Comparison of ENCODE assay signal across 19 mouse cellular contexts in the genomic region with DNA sequence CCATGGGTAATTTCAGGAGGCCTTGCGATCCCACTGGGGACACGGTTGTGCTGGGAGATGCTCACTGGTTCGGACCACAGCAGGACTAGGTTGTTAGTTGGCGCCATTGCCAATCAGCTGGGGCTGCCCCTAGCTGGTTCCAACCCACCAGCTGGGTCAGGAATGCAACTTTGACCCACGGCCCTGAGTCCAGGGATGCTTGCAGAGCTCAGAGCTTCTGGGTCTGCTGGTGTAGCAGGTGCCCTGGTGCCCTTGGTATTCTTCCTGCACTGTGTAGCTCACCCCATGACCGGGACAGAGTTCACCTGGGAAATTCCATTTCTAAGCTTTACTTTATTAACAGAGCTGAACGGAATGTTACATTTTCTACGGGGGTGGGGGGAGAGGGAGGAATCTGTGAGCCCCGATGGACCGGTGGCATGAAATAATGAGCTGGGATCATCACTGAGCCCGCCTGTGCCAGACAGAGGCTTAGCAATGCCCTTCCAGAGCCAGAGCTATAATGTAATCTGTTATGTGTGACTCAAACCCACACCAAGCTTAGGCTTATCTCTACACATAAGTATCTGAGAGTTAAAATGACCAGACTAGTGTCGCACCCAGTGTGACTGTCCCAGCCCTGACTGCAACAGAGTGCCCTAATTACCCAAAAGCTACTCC.
DNase-seq lines count a peak whose midpoint lies in the region; ATAC-seq lines count a peak whose summit lies in the region.
"Had no signal": no experiment of that assay in that cellular context is flagged by ENCODE, and none has a peak within 500 bp of the region (broad histone marks: within the 10 kb centered on the region; RNA-seq: fewer than 3 reads in every experiment).

No protein-coding gene starts in this region.

- no peak overlapping the region for H3K27ac ChIP-seq in hindbrain, embryonic 16.5 days (ENCODE audit: low read depth, low read length)
- no peak overlapping the region for H3K27ac ChIP-seq in hindbrain, embryonic 10.5 days
- no peak overlapping the region for H3K27ac ChIP-seq in intestine, embryonic 16.5 days (ENCODE audit: low read length)
- H3K27ac ChIP-seq: embryonic facial prominence, embryonic 15.5 days; forebrain, embryonic 12.5 days had no signal

- H3K9me3 ChIP-seq in hindbrain, embryonic 16.5 days (ENCODE audit: control insufficient read depth, low read length) = no peaks in the 10 kb centered on the region
- H3K9me3 ChIP-seq in hindbrain, embryonic 10.5 days = no peaks in the 10 kb centered on the region
- H3K9me3 ChIP-seq in intestine, embryonic 16.5 days (ENCODE audit: control insufficient read depth, low read length) = no peaks in the 10 kb centered on the region
- H3K9me3 ChIP-seq: embryonic facial prominence, embryonic 15.5 days; forebrain, embryonic 12.5 days; heart, embryonic 12.5 days had no signal

- H3K4me3 ChIP-seq in hindbrain, embryonic 16.5 days (ENCODE audit: low read length) = no peak overlapping the region
- H3K4me3 ChIP-seq in hindbrain, embryonic 10.5 days = no peak overlapping the region
- no peak overlapping the region for H3K4me3 ChIP-seq in intestine, embryonic 16.5 days (ENCODE audit: low read length)
- H3K4me3 ChIP-seq: embryonic facial prominence, embryonic 15.5 days; forebrain, embryonic 12.5 days; heart, embryonic 12.5 days had no signal

- no peaks in the 10 kb centered on the region for H3K4me1 ChIP-seq in hindbrain, embryonic 16.5 days (ENCODE audit: control insufficient read depth, insufficient read depth, low read depth, low read length)
- 0 out of 2 replicates have a peak, but pooled peaks cover 6% of the 10 kb centered on the region for H3K4me1 ChIP-seq in hindbrain, embryonic 10.5 days (replicated peaks)
- peaks cover 7% of the 10 kb centered on the region; the same call in 1 of the 2 replicates for H3K4me1 ChIP-seq in intestine, embryonic 16.5 days (ENCODE audit: control insufficient read depth, insufficient read depth, low read length)
- H3K4me1 ChIP-seq: embryonic facial prominence, embryonic 15.5 days had no signal

- H3K36me3 ChIP-seq in hindbrain, embryonic 16.5 days (ENCODE audit: control insufficient read depth, insufficient read depth, low read length) = no peaks in the 10 kb centered on the region
- H3K36me3 ChIP-seq in hindbrain, embryonic 10.5 days = no peaks in the 10 kb centered on the region
- H3K36me3 ChIP-seq in intestine, embryonic 16.5 days (ENCODE audit: control insufficient read depth, insufficient read depth, low read length) = no peaks in the 10 kb centered on the region
- H3K36me3 ChIP-seq: embryonic facial prominence, embryonic 15.5 days; forebrain, embryonic 12.5 days; heart, embryonic 12.5 days had no signal

- DNase-seq in hindbrain, embryonic 10.5 days (ENCODE audit: low spot score) = no peak
- peak; percentile 95 for DNase-seq in kidney, adult 9 months
- DNase-seq in kidney, postnatal 4 days = peak; percentile 41 to 68
- DNase-seq in thymus, postnatal 14 days = no peak
- no peak for DNase-seq in gastrocnemius, postnatal 10 days
- DNase-seq in adrenal gland, adult (ENCODE audit: inconsistent age in 2 of 2, low spot score in 1 of 2) = no peak
- DNase-seq: adrenal gland, postnatal 25 days; B cell, adult 2 months; cerebellum, adult 8-10 months; heart, postnatal 36 days; lung, adult 18-20 months; lung, postnatal 36 days; thymus, adult 2 months had no signal

- 80% methylated on average over 12 of the region's 12 CpGs for WGBS in hindbrain, embryonic 16.5 days
- WGBS in hindbrain, embryonic 10.5 days = 85% methylated on average over 12 of the region's 12 CpGs
- WGBS in intestine, embryonic 16.5 days = 74% methylated on average over 12 of the region's 12 CpGs

- ATAC-seq in hindbrain, embryonic 16.5 days = peak; percentile 40; the same call in 1 of the 2 replicates
- peak; percentile 47 for ATAC-seq in intestine, embryonic 16.5 days
- ATAC-seq: activated CD4-positive, CD25-positive, alpha-beta regulatory T cell, adult 4 months had no signal

- H3K4me2 ChIP-seq in hindbrain, embryonic 16.5 days (ENCODE audit: low read length) = no peak overlapping the region
- no peak overlapping the region for H3K4me2 ChIP-seq in intestine, embryonic 16.5 days (ENCODE audit: low read depth, low read length)
- H3K4me2 ChIP-seq: embryonic facial prominence, embryonic 15.5 days; forebrain, embryonic 12.5 days; heart, embryonic 12.5 days had no signal

- no peaks in the 10 kb centered on the region for H3K27me3 ChIP-seq in hindbrain, embryonic 16.5 days (replicated peaks; ENCODE audit: control insufficient read depth, insufficient read depth, low read length)
- no peaks in the 10 kb centered on the region for H3K27me3 ChIP-seq in hindbrain, embryonic 10.5 days (ENCODE audit: insufficient read depth, poor library complexity, severe bottlenecking)
- no peaks in the 10 kb centered on the region for H3K27me3 ChIP-seq in intestine, embryonic 16.5 days (replicated peaks; ENCODE audit: control insufficient read depth, insufficient read depth, low read length)
- H3K27me3 ChIP-seq: embryonic facial prominence, embryonic 15.5 days had no signal

- no peak overlapping the region for H3K9ac ChIP-seq in hindbrain, embryonic 16.5 days (ENCODE audit: low read depth, low read length)
- no peak overlapping the region for H3K9ac ChIP-seq in intestine, embryonic 16.5 days (ENCODE audit: low read depth, low read length)
- H3K9ac ChIP-seq: embryonic facial prominence, embryonic 15.5 days; forebrain, embryonic 12.5 days; heart, embryonic 12.5 days had no signal

Comparison
In these comparisons a context has a peak if more than half of its experiments do, and no peak if none do; other contexts are left out.
1. DNase-seq: peak in kidney, adult 9 months (single experiment) and kidney, postnatal 4 days (2 of 2); none in hindbrain, embryonic 10.5 days (single experiment), thymus, postnatal 14 days (single experiment), gastrocnemius, postnatal 10 days (single experiment) and adrenal gland, adult (0 of 2).